Mouse (Mus musculus) cerebellum, adult 9-11 months (tissue): ENCODE data around the gene Eif4enif1.
"Not testable (repeated sequence)": the region's sequence is repeated elsewhere in the genome, so short reads cannot be mapped to it uniquely, and the experiment has no call there.

Experiments used
- DNase-seq: peaks from one replicate; pipeline ENCODE4 v3.0.0; 2022

The Eif4enif1 gene

GRCm38 (mm10) chr11:3181971-3182370 is 20.2 kb upstream of the Eif4enif1 start:
- DNase-seq, result not testable (repeated sequence)

GRCm38 (mm10) chr11:3182707-3183106 is 19.5 kb upstream of the Eif4enif1 start:
- DNase-seq, result not testable (repeated sequence)

GRCm38 (mm10) chr11:3193363-3193762 is 8.8 kb upstream of the Eif4enif1 start, which contains the start of gene Sfi1:
Gene Sfi1, minus strand, starts transcription at chr11:3193463.
- no peak for DNase-seq

- DNase-seq, result peak; percentile 45
Measured at GRCm38 (mm10) chr11:3200636-3201035, 1.6 kb upstream of the Eif4enif1 start.

GRCm38 (mm10) chr11:3201326-3202230 is 614 bp upstream of the Eif4enif1 start:
- peak; percentile 61 for DNase-seq

GRCm38 (mm10) chr11:3202781-3203441 is 719 bp downstream of the Eif4enif1 start:
- peak; percentile 80 for DNase-seq

GRCm38 (mm10) chr11:3203771-3204170 is 1.6 kb downstream of the Eif4enif1 start:
- DNase-seq, result no peak

- DNase-seq, result no peak
Measured at GRCm38 (mm10) chr11:3205207-3205606, 3.0 kb downstream of the Eif4enif1 start.

GRCm38 (mm10) chr11:3206783-3207182 is 4.6 kb downstream of the Eif4enif1 start:
- DNase-seq, result no peak

- DNase-seq, result no peak
Measured at GRCm38 (mm10) chr11:3212526-3212925, 10.3 kb downstream of the Eif4enif1 start.

GRCm38 (mm10) chr11:3223105-3223504 is 20.9 kb downstream of the Eif4enif1 start:
- no peak for DNase-seq

- DNase-seq, result no peak
Measured at GRCm38 (mm10) chr11:3227113-3227512, 24.9 kb downstream of the Eif4enif1 start.

- DNase-seq, result no peak
Measured at GRCm38 (mm10) chr11:3232248-3232647, 30.1 kb downstream of the Eif4enif1 start.

GRCm38 (mm10) chr11:3233704-3234103 is 31.5 kb downstream of the Eif4enif1 start:
- no peak for DNase-seq

GRCm38 (mm10) chr11:3235277-3235676 is 33.1 kb downstream of the Eif4enif1 start:
- DNase-seq, result no peak

- no peak for DNase-seq
Measured at GRCm38 (mm10) chr11:3242395-3242794, 40.2 kb downstream of the Eif4enif1 start.

- DNase-seq, result peak; percentile 39
Measured at GRCm38 (mm10) chr11:3243771-3244170, 41.6 kb downstream of the Eif4enif1 start.

GRCm38 (mm10) chr11:3247387-3247786 is 45.2 kb downstream of the Eif4enif1 start:
- DNase-seq, result no peak

- no peak for DNase-seq
Measured at GRCm38 (mm10) chr11:3259537-3259936, 57.3 kb downstream of the Eif4enif1 start.

- no peak for DNase-seq
Measured at GRCm38 (mm10) chr11:3265291-3266078, 63.3 kb downstream of the Eif4enif1 start.

- peak; percentile 94 for DNase-seq
Measured at GRCm38 (mm10) chr11:3266079-3266685, 64.0 kb downstream of the Eif4enif1 start, which contains the start of gene Drg1. Gene Drg1, minus strand, starts transcription at chr11:3266415.

- DNase-seq, result no peak
Measured at GRCm38 (mm10) chr11:3267133-3267532, 64.9 kb downstream of the Eif4enif1 start.

- no peak for DNase-seq
Measured at GRCm38 (mm10) chr11:3269241-3269640, 67.0 kb downstream of the Eif4enif1 start.
